Mouse (Mus musculus) lung, adult 2 months (tissue): ENCODE data around the gene Gmppb. TPM values are rescaled to one million over a fixed set of nuclear protein-coding genes. Genes with fewer than 3 reads are reported as not detected.

Source experiments
- DNase-seq: peaks from one replicate; pipeline ENCODE4 v3.0.0; 2022
- H3K4me1 ChIP-seq: fragments of 200-500 bp; 2 replicates; pipeline ENCODE4 v1.6.1; 2011; ENCODE audit warnings: low read length; ENCODE audit not compliant: control insufficient read depth, insufficient read depth
- H3K4me3 ChIP-seq: fragments of 200-500 bp; replicated peaks from 2 replicates; pipeline ENCODE3; 2011; ENCODE audit warnings: low read depth, mild to moderate bottlenecking, control low read depth, low read length; ENCODE audit errors: extremely low read depth
- CTCF ChIP-seq: fragments of 200-500 bp; IDR thresholded peaks from 2 replicates; pipeline ENCODE4 v1.5.1; 2011; ENCODE audit warnings: mild to moderate bottlenecking, low read length, control low read depth; ENCODE audit not compliant: insufficient read depth
- POLR2A ChIP-seq: fragments of 200-500 bp; IDR thresholded peaks from 2 replicates; pipeline ENCODE4 v1.6.1; 2011; ENCODE audit warnings: low read depth, mild to moderate bottlenecking, control low read depth, low read length, borderline replicate concordance; ENCODE audit errors: extremely low read depth
- WGBS: fragments of 180-500 bp; shearing (Covaris S2); methylation state at CpG from one replicate; pipeline ENCODE4 v1.1.7; 2018; 5-methylcytosine and 5-hydroxymethylcytosine counted together
- polyA plus RNA-seq: library from polyadenylated mRNA; depleted of rRNA; stranded (reverse); fragments of >200 nt; gene quantifications from 2 replicates; pipeline ENCODE4 v1.2.3, GENCODE M21; 2012

Gene Gmppb
- polyA plus RNA-seq, 1 experiment: 20.3 TPM

- 90% methylated on average over 5 of the region's 5 CpGs for WGBS
- no peak for DNase-seq
- TF ChIP-seq CTCF (no peak), POLR2A (no peak)
- Histone ChIP-seq H3K4me1 (peaks cover 6% of the 10 kb centered on the region), H3K4me3 (no peak overlapping the region)
Measured at GRCm38 (mm10) chr9:108057262-108057562, 8.2 kb downstream of the Gmppb start.

GRCm38 (mm10) chr9:108058291-108058690 lies 9.2 kb downstream of the Gmppb start:
- no peak for TF ChIP-seq POLR2A
- no peak for TF ChIP-seq CTCF
- DNase-seq: no peak
- WGBS: 94% methylated on average over 9 of the region's 9 CpGs

GRCm38 (mm10) chr9:108062142-108062541 lies 13.1 kb downstream of the Gmppb start:
- no peak for DNase-seq
- Histone ChIP-seq H3K4me1 (no peaks in the 10 kb centered on the region), H3K4me3 (no peak overlapping the region)
- WGBS: 88% methylated on average over 3 of the region's 3 CpGs
- TF ChIP-seq POLR2A (no peak), CTCF (no peak)

More at GRCm38 (mm10) chr9:108058291-108058690, 9.2 kb downstream of the Gmppb start:
- H3K4me1 ChIP-seq: peaks cover 3% of the 10 kb centered on the region; the same call in 1 of the 2 replicates
- no peak overlapping the region for H3K4me3 ChIP-seq

GRCm38 (mm10) chr9:108063361-108063760 lies 14.3 kb downstream of the Gmppb start:
- TF ChIP-seq POLR2A (no peak), CTCF (no peak)
- no peak overlapping the region for H3K4me3 ChIP-seq
- whole genome bisulfite sequencing: 91% methylated on average over 12 of the region's 12 CpGs
- H3K4me1 ChIP-seq: no peaks in the 10 kb centered on the region
- DNase-seq: no peak

GRCm38 (mm10) chr9:108065491-108066011 lies 16.5 kb downstream of the Gmppb start:
- no peak for TF ChIP-seq POLR2A
- peak; percentile 80 for TF ChIP-seq CTCF
- WGBS: 38% methylated on average over 5 of the region's 5 CpGs
- Histone ChIP-seq H3K4me1 (no peaks in the 10 kb centered on the region), H3K4me3 (no peak overlapping the region)
- DNase-seq: peak; percentile 42

GRCm38 (mm10) chr9:108067199-108067598 lies 18.2 kb downstream of the Gmppb start:
- 81% methylated on average over 7 of the region's 7 CpGs for WGBS

GRCm38 (mm10) chr9:108067900-108068299 lies 18.9 kb downstream of the Gmppb start:
- peak; percentile 80 for DNase-seq
- Histone ChIP-seq H3K4me1 (no peaks in the 10 kb centered on the region), H3K4me3 (no peak overlapping the region)
- 18% methylated on average over 8 of the region's 8 CpGs for WGBS
- TF ChIP-seq CTCF: peak; percentile 83
- no peak for TF ChIP-seq POLR2A

More at GRCm38 (mm10) chr9:108067199-108067598, 18.2 kb downstream of the Gmppb start:
- no peak for DNase-seq
- Histone ChIP-seq H3K4me1 (no peaks in the 10 kb centered on the region), H3K4me3 (no peak overlapping the region)
- no peak for TF ChIP-seq CTCF
- TF ChIP-seq POLR2A: no peak

GRCm38 (mm10) chr9:108069007-108069406 lies 20.0 kb downstream of the Gmppb start:
- DNase-seq: no peak
- no peaks in the 10 kb centered on the region for H3K4me1 ChIP-seq
- 91% methylated on average over 9 of the region's 9 CpGs for WGBS

GRCm38 (mm10) chr9:108069529-108069928 lies 20.5 kb downstream of the Gmppb start:
- no peak for TF ChIP-seq POLR2A
- no peak for TF ChIP-seq CTCF
- no peak overlapping the region for H3K4me3 ChIP-seq
- DNase-seq: no peak
- no peaks in the 10 kb centered on the region for H3K4me1 ChIP-seq
- WGBS: 81% methylated on average over 7 of the region's 7 CpGs

More at GRCm38 (mm10) chr9:108069007-108069406, 20.0 kb downstream of the Gmppb start:
- no peak for TF ChIP-seq POLR2A
- TF ChIP-seq CTCF: no peak
- no peak overlapping the region for H3K4me3 ChIP-seq

- WGBS: 63% methylated on average over 4 of the region's 4 CpGs
- Histone ChIP-seq H3K4me3 (no peak overlapping the region), H3K4me1 (no peaks in the 10 kb centered on the region)
- DNase-seq: no peak
- no peak for TF ChIP-seq POLR2A
- no peak for TF ChIP-seq CTCF
Measured at GRCm38 (mm10) chr9:108071801-108072200, 22.8 kb downstream of the Gmppb start.

GRCm38 (mm10) chr9:108072481-108072924 lies 23.5 kb downstream of the Gmppb start:
- no peak for TF ChIP-seq POLR2A
- no peak for TF ChIP-seq CTCF
- no peaks in the 10 kb centered on the region for H3K4me1 ChIP-seq
- 59% methylated on average over 9 of the region's 9 CpGs for WGBS
- H3K4me3 ChIP-seq: no peak overlapping the region
- no peak for DNase-seq
